Mouse (Mus musculus): ENCODE measurements around the gene Gm29797. TPM values are rescaled to one million over a fixed set of nuclear protein-coding genes. Genes with fewer than 3 reads are reported as not detected.

The Gm29797 gene
- polyA plus RNA-seq, 1 experiment from 2014 or later, result not detected

DNA sequence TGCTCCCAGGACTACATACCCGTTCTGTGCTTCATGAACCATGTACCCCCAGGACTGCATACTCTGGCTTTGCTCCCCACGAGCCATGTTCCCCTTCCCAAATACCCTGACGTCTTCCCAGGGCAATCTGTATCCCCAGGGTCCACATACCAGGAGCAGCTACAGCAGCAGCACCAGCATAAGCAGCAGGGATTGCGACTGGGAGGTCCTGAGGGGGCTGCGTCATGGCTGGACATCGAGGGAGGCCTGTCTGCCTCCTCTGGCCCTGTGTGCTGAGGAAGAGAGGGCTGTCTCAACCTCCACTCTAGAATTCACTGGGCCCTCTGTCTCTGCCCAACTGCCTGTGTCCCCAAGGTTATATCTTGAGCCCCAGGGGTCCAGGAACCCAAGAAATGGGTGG, 34.2 kb downstream of the Gm29797 start:
- Histone ChIP-seq H3K4me3 (no peak overlapping the region), H3K36me3 (peaks cover 42% of the 10 kb centered on the region), H3K9me3 (no peaks in the 10 kb centered on the region), H3K4me1 (replicated peaks) (peaks cover 22% of the 10 kb centered on the region), H3K9ac (0 out of 2 replicates have a peak overlapping the region, but pooled peaks have one; percentile 46), H3K27ac (no peak overlapping the region), H3K4me2 (no peak overlapping the region), H3K27me3 (peaks cover 2% of the 10 kb centered on the region; the same call in 1 of the 2 replicates)
- 89% methylated on average over 6 of the region's 6 CpGs for WGBS
- no peak for ATAC-seq (ENCODE audit: low FRiP score)

DNA sequence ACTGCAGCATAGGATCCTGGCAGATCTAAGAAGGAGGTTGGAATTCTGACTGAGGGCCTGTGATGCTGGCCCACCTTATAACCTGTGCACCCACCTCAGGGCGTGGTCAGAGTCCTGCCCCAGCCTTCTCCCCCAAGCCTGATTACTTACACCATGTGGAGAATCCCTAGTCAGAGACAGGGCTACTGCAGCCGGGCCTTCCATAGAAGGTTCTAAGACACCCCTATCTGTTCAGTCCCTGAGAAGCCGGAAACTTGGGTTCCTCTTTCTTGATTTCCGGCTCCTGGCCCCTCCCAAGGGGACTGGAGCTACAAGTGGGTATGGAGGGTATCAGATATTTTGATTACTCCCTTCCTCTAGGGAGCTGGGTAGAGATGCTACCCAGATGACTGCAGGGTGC, 34.7 kb downstream of the Gm29797 start:
- Histone ChIP-seq H3K9me3 (no peaks in the 10 kb centered on the region), H3K4me1 (replicated peaks) (peaks cover 22% of the 10 kb centered on the region), H3K9ac (no peak overlapping the region), H3K36me3 (peaks cover 37% of the 10 kb centered on the region), H3K27ac (no peak overlapping the region), H3K4me2 (no peak overlapping the region), H3K4me3 (no peak overlapping the region), H3K27me3 (peaks cover 6% of the 10 kb centered on the region; the same call in 1 of the 2 replicates)
- WGBS, result 99% methylated on average over 4 of the region's 4 CpGs
- ATAC-seq (ENCODE audit: low FRiP score), result no peak

DNA sequence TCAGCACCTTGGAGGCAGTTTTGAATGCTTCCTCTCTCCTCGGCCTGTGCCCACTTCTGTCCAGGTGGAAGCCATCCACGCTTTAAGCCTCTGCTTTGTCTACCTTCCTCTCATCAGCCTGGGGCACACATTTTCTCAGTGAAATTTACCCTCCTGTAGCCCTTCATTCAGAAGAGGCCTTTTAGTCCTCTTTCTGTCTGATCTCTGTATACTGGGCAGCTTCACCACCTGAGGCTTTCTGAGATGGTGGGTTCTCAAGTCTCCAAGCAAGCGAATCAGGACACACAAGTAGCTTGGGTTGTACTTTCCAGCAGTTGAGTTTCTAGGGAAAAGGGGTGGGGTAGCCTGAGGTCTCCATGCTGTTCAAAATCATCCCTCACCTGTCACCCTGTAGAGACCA, 35.5 kb downstream of the Gm29797 start:
- Histone ChIP-seq H3K36me3 (peaks cover 30% of the 10 kb centered on the region), H3K9ac (no peak overlapping the region), H3K4me1 (replicated peaks) (peaks cover 22% of the 10 kb centered on the region), H3K9me3 (no peaks in the 10 kb centered on the region), H3K4me2 (peak overlapping the region; percentile 93), H3K27ac (no peak overlapping the region), H3K4me3 (peak overlapping the region; percentile 66; the same call in 1 of the 2 replicates), H3K27me3 (peaks cover 6% of the 10 kb centered on the region; the same call in 1 of the 2 replicates)
- 93% methylated on average over 3 of the region's 3 CpGs for WGBS
- no peak for ATAC-seq (ENCODE audit: low FRiP score)

- Histone ChIP-seq H3K27me3 (peaks cover 6% of the 10 kb centered on the region; the same call in 1 of the 2 replicates), H3K4me3 (peak within 1 kb of the TSS; percentile 66), H3K4me1 (replicated peaks) (peaks cover 22% of the 10 kb centered on the region), H3K27ac (peak within 1 kb of the TSS; percentile 80), H3K9ac (peak within 1 kb of the TSS; percentile 88), H3K36me3 (peaks cover 18% of the 10 kb centered on the region), H3K9me3 (no peaks in the 10 kb centered on the region), H3K4me2 (peak within 1 kb of the TSS; percentile 93)
- 1% methylated on average over 74 of the region's 75 CpGs for WGBS
- ATAC-seq (ENCODE audit: low FRiP score), result peak; percentile 83
Observed at GRCm38 (mm10) chr2:181693339-181694280, 36.8 kb downstream of the Gm29797 start, which contains the start of gene Rgs19. Gene Rgs19, minus strand, starts transcription at chr2:181693977.

DNA sequence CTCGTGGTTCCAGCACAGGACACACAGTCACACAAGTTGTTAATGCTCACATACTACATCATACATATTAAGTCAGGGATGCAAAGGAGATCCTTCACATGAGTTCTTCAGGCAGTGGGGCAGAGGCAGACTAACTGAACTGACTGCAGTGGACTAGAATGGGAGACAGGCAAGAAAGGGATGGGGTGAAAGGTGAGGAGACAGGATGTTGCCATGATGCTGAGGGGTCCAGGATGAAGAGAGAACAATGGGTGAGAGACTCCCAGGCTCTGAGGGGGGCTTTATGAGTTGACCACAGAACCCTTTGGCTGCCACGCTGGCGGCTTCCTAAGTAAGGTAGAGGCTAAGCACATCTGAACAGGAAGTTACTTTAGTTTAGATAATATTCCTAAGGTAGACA, 37.7 kb downstream of the Gm29797 start:
- Histone ChIP-seq H3K9me3 (no peaks in the 10 kb centered on the region), H3K27ac (no peak overlapping the region), H3K27me3 (peaks cover 6% of the 10 kb centered on the region; the same call in 1 of the 2 replicates), H3K9ac (no peak overlapping the region), H3K4me3 (peak overlapping the region; percentile 66; the same call in 1 of the 2 replicates), H3K4me1 (replicated peaks) (peaks cover 22% of the 10 kb centered on the region), H3K36me3 (peaks cover 9% of the 10 kb centered on the region; the same call in 1 of the 2 replicates), H3K4me2 (peak overlapping the region; percentile 93; the same call in 1 of the 2 replicates)
- 89% methylated on average over 3 of the region's 3 CpGs for WGBS
- no peak for ATAC-seq (ENCODE audit: low FRiP score)

- H3K4me3 ChIP-seq, result no peak overlapping the region
- H3K27me3 ChIP-seq, result peaks cover 6% of the 10 kb centered on the region; the same call in 1 of the 2 replicates
- 64% methylated on average over 1 of the region's 1 CpGs for WGBS
- H3K9me3 ChIP-seq, result no peaks in the 10 kb centered on the region
- no peak overlapping the region for H3K4me2 ChIP-seq
- ATAC-seq (ENCODE audit: low FRiP score), result no peak
- H3K4me1 ChIP-seq (replicated peaks), result peaks cover 17% of the 10 kb centered on the region
- H3K27ac ChIP-seq, result no peak overlapping the region
- H3K9ac ChIP-seq, result no peak overlapping the region
- H3K36me3 ChIP-seq, result 0 out of 2 replicates have a peak, but pooled peaks cover 3% of the 10 kb centered on the region
Observed at GRCm38 (mm10) chr2:181695776-181696175, 38.9 kb downstream of the Gm29797 start.

DNA sequence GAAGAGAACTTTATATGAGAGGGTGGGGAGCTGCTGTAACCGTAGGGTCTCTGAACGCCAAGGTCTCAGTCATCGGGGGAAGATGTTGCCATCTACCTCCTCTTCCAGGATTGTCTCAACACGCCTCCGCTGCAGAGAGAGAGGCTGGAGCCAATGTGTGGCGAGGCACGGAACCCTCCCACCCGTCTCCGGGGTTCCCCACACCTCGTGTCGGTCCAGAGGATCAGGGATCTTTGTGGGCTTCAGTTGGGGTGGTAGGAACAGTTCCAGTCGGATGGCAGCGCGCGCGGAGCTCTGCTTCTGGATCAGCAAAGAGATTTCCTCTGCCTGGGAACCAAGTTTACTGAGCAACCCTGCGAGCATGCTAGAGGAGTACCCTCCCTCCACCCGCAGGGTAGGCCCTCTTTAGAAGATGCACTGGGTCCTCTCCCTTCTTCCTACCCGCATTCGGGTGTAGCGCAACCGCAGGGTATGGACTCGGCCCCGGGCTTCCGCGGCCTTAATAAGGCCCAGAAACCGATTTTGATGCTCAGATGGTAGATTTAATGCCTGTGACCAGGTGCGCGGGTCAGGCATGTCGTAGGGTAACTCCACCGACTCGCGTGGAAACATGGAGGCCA, 40.1 kb downstream of the Gm29797 start:
- peaks cover 17% of the 10 kb centered on the region for H3K4me1 ChIP-seq (replicated peaks)
- WGBS, result 78% methylated on average over 33 of the region's 33 CpGs
- ATAC-seq (ENCODE audit: low FRiP score), result no peak
- no peaks in the 10 kb centered on the region for H3K9me3 ChIP-seq
- peaks cover 6% of the 10 kb centered on the region; the same call in 1 of the 2 replicates for H3K27me3 ChIP-seq
- H3K36me3 ChIP-seq, result no peaks in the 10 kb centered on the region
- H3K4me2 ChIP-seq, result no peak overlapping the region
- no peak overlapping the region for H3K4me3 ChIP-seq
- H3K9ac ChIP-seq, result no peak overlapping the region
- no peak overlapping the region for H3K27ac ChIP-seq

GRCm38 (mm10) chr2:181698241-181698640, 41.4 kb downstream of the Gm29797 start, which contains the start of gene Lkaaear1:
Gene Lkaaear1, minus strand, starts transcription at chr2:181698442.
- peaks cover 7% of the 10 kb centered on the region for H3K4me1 ChIP-seq (replicated peaks)
- no peak within 1 kb of the TSS for H3K9ac ChIP-seq
- no peak within 1 kb of the TSS for H3K27ac ChIP-seq
- no peak for ATAC-seq (ENCODE audit: low FRiP score)
- H3K4me3 ChIP-seq, result no peak within 1 kb of the TSS
- no peak within 1 kb of the TSS for H3K4me2 ChIP-seq
- H3K27me3 ChIP-seq, result peaks cover 6% of the 10 kb centered on the region; the same call in 1 of the 2 replicates
- H3K9me3 ChIP-seq, result no peaks in the 10 kb centered on the region
- 47% methylated on average over 5 of the region's 5 CpGs for WGBS
- H3K36me3 ChIP-seq, result no peaks in the 10 kb centered on the region

GRCm38 (mm10) chr2:181706668-181707067, 49.8 kb downstream of the Gm29797 start:
- Histone ChIP-seq H3K4me2 (no peak overlapping the region), H3K36me3 (no peaks in the 10 kb centered on the region), H3K4me1 (replicated peaks) (no peaks in the 10 kb centered on the region), H3K27me3 (no peaks in the 10 kb centered on the region), H3K9me3 (no peaks in the 10 kb centered on the region), H3K27ac (no peak overlapping the region), H3K4me3 (no peak overlapping the region), H3K9ac (no peak overlapping the region)
- no peak for ATAC-seq (ENCODE audit: low FRiP score)
- WGBS, result 45% methylated on average over 4 of the region's 4 CpGs

Other genes with a start within 250 kb of the Gm29797 start
- 22.4 and 23.5 TPM in 2 replicates for gene Zbtb46, start 197.6 kb upstream of the Gm29797 start, polyA plus RNA-seq (2015; fragmentation: Nextera tagmentation; extraction: Ambion mirVana)
- 0.10 TPM in 1 of 2 replicates, not detected in the other for gene Abhd16b, start 163.8 kb upstream of the Gm29797 start, polyA plus RNA-seq (2015; fragmentation: Nextera tagmentation; extraction: Ambion mirVana)
- 116 and 121 TPM in 2 replicates for gene Tpd52l2, start 159.9 kb upstream of the Gm29797 start, polyA plus RNA-seq (2015; fragmentation: Nextera tagmentation; extraction: Ambion mirVana)
- 206 and 217 TPM in 2 replicates for gene Dnajc5, start 136.5 kb upstream of the Gm29797 start, polyA plus RNA-seq (2015; fragmentation: Nextera tagmentation; extraction: Ambion mirVana)
- gene Uckl1, start 72.1 kb upstream of the Gm29797 start, polyA plus RNA-seq (2015; fragmentation: Nextera tagmentation; extraction: Ambion mirVana), result 61.3 and 67.1 TPM in 2 replicates
- gene Prpf6, start 65.2 kb upstream of the Gm29797 start, polyA plus RNA-seq (2015; fragmentation: Nextera tagmentation; extraction: Ambion mirVana), result 63.7 and 67.7 TPM in 2 replicates
- 68.0 and 74.1 TPM in 2 replicates for gene Zfp512b, start 64.2 kb upstream of the Gm29797 start, polyA plus RNA-seq (2015; fragmentation: Nextera tagmentation; extraction: Ambion mirVana)
- gene Samd10, start 57.8 kb upstream of the Gm29797 start, polyA plus RNA-seq (2015; fragmentation: Nextera tagmentation; extraction: Ambion mirVana), result 169 and 175 TPM in 2 replicates
- 19.1 and 20.2 TPM in 2 replicates for gene Sox18, start 14.6 kb downstream of the Gm29797 start, polyA plus RNA-seq (2015; fragmentation: Nextera tagmentation; extraction: Ambion mirVana)
- 36.0 and 42.4 TPM in 2 replicates for gene Tcea2, start 23.3 kb downstream of the Gm29797 start, polyA plus RNA-seq (2015; fragmentation: Nextera tagmentation; extraction: Ambion mirVana)
- gene Rgs19, start 36.9 kb downstream of the Gm29797 start, polyA plus RNA-seq (2015; fragmentation: Nextera tagmentation; extraction: Ambion mirVana), result 43.6 and 44.4 TPM in 2 replicates
- gene Lkaaear1, start 41.4 kb downstream of the Gm29797 start, polyA plus RNA-seq (2015; fragmentation: Nextera tagmentation; extraction: Ambion mirVana), result not detected in 2 replicates
- gene Oprl1, start 58.0 kb downstream of the Gm29797 start, polyA plus RNA-seq (2015; fragmentation: Nextera tagmentation; extraction: Ambion mirVana), result 79.2 and 83.9 TPM in 2 replicates
- 35.0 and 36.2 TPM in 2 replicates for gene Myt1, start 106.3 kb downstream of the Gm29797 start, polyA plus RNA-seq (2015; fragmentation: Nextera tagmentation; extraction: Ambion mirVana)
- gene Pcmtd2, start 180.8 kb downstream of the Gm29797 start, polyA plus RNA-seq (2015; fragmentation: Nextera tagmentation; extraction: Ambion mirVana), result 33.6 and 35.0 TPM in 2 replicates
- gene Polr3k, start 207.3 kb downstream of the Gm29797 start, polyA plus RNA-seq (2015; fragmentation: Nextera tagmentation; extraction: Ambion mirVana), result 88.9 and 91.7 TPM in 2 replicates

Measured in hindbrain, embryonic 13.5 days (tissue).